Mouse (Mus musculus) left cerebral cortex, postnatal 4 days (tissue): Measurements from ENCODE around the gene Ttll13. TPM values are rescaled to one million over a fixed set of nuclear protein-coding genes. Genes with fewer than 3 reads are reported as not detected.

Source experiments
- DNase-seq: peaks from one replicate; pipeline ENCODE4 v3.0.0-alpha.2; 2022
- intact Hi-C: fragments of 180-260 bp; cut with DNase I; formaldehyde crosslinking; loops from one replicate; pipeline ENCODE4 v1.15.1; 2025
- total RNA-seq, 2 experiments: library from RNA; stranded (reverse); gene quantifications; 2 replicates each; pipeline ENCODE4 v1.2.3; 2021

Gene Ttll13
- total RNA-seq, 2 experiments from 2014 or later, result 1.1 to 2.2 TPM

DNA sequence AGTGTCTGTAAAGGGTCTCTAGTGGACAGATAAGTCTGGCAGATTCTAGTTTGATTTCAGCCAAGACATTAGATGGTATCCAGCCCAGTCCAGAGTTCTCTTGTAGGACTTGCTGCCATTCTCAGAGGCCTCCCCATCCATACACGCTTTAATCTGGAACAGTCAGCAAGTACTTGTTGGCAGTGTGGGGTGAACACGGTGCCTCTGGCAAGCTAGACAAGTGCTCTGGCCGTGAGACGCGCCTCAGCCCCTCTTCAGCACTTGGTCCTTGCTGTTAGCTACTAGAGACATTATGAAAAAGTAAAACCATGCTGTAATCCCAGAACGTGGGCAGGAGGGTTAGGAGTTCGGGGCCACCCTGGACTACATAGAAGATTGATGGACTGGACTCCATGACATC is 32.6 kb upstream of the Ttll13 start:
- no peak for DNase-seq
- intact Hi-C loops, result no loop called here

DNA sequence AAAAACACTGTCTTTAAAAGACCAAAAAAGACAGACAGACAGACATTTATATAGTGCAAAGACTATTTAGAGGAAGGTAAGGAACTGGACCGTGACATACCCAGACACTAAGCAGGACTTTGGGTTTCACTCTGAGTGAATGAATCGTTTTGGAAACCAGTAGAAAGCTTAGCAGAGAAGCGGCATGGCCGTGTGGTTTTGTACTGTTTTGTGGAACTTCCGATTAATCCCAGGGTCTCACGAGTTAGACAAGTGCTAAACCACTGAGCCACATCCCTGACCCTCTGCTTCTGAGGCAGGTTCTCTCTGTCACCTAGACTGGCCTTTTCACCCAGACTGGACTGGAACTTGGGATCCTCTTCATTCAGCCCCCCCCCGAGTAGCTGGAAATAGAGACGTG is 31.7 kb upstream of the Ttll13 start:
- intact Hi-C loops, result no loop called here
- no peak for DNase-seq

DNA sequence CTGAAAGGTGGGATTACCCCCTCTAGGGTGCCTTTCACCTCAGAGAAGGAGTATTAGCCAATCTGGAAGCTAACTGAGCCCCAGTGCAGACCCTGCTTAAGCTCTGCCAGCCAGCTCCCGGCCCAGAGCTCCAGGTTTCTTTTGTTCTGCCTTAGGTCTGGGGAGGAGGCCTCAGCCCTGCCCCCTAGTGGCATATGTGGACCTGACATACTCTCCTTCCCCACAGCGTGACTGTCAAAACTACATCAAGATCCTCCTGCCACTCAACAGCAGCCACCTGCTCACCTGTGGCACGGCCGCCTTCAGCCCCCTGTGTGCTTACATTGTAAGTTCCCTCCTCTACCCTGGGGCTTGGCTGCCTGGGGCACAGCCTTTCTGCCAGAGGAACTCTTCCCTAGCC is 30.8 kb upstream of the Ttll13 start:
- intact Hi-C loops, result loop anchor here (5.0 kb wide), 1 partner anchor 73 kb away; no protein-coding TSS in a partner anchor
- DNase-seq, result peak; percentile 88

DNA sequence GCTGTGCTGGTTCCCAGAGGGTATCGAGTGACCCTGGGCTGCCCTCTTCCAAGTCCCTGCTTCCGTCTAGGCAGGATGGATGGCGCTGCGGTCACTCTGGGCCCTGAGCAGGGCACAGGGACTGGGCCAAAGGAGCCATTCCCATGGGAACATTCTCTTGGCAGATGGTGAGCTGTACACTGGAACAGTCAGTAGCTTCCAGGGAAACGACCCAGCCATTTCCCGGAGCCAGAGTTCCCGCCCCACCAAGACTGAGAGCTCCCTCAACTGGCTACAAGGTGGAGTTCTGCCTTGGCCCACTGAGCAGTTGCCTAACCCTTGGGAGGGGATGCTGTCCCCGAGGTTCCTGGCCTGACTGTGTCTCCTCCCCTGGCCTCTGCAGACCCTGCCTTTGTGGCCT is 29.6 kb upstream of the Ttll13 start:
- DNase-seq, result peak; percentile 81
- intact Hi-C loops, result loop anchor here (5.0 kb wide), 1 partner anchor 74 kb away; no protein-coding TSS in a partner anchor

DNA sequence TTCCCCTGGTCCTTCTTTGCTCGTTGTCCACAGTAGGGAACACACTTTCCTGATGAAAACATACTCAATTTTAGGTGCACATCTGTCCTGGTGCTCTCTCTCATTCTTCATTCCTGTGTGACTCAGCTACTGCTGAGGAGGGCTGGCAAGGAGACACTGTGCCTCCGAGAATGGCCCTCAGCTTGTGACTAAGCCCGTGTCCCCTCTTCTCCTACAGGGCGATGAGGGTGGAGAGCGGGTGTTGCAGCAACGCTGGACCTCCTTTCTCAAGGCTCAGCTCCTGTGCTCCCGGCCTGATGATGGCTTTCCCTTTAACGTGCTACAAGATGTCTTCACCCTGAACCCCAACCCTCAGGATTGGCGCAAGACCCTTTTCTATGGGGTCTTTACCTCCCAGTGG is 27.5 kb upstream of the Ttll13 start:
- intact Hi-C loops, result loop anchor here (5.0 kb wide), 1 partner anchor 76 kb away; no protein-coding TSS in a partner anchor
- DNase-seq, result no peak

DNA sequence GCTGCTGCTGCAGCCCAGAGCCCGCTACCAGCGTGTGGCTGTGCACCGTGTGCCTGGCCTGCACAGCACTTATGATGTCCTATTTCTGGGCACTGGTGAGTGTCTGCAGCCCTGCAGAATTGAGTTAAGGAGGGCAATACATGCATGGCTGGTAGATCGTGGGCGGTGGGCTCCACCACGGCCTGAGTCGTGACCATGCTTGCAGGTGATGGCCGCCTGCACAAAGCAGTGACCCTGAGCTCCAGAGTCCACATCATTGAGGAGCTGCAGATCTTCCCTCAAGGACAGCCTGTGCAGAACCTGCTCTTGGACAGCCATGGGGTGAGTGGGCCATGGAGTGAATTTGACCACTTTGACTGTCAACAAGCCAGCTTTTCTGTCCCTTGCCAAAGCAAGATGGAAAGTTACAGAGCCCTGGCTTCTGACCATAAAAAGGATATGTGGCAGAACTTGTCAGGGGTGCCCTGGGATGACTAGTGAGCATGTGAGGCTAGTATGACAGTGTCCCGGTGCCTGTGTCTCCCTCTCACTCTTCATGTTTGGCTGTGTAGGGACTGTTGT is 25.9 kb upstream of the Ttll13 start:
- intact Hi-C loops, result no loop called here
- DNase-seq, result no peak

DNA sequence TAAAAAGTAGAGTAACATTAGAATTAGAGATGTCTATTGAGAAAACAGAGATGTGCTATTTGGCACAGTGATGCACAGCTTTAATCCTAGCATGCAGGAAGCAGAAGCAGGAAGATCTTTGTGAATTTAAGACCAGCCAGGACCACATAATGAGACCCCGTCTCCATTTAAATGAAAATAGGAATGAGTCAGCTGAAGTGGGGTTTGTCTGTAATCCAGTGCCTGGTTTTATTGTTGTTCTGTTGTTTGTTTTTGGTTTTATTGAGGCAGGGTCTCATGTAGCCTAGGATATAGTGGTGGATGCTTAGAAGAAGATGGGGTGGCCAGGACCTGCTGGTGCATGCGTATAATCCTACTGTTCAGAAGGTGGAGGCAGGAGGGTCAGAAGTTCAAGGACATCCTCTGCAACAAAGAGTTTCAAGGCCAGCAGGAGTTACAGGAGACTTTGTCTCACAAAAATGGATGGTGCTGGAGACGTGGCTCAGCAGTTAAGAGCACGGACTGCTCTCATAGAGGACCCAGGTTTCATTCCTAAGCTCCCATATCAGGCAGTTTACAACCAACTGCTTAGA is 24.9 kb upstream of the Ttll13 start:
- DNase-seq, result no peak
- intact Hi-C loops, result no loop called here

DNA sequence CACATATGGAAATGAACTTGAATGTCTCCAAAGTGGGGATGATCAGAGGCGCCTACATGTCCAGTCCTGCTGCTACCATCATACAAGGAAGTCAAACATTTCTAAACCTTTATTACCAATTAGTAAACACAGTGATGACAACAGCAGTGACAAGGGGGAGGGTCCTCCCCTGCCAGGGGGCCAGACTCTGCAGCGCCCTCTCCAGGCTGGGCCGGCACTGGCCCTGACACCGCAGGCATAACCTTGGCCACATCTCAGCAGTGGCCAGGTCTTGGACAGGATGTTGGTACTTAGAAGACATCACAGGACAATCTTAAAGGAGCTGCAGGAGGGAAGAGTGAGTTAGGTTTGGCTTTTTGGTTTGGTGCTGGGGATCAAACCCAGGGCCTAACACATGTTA is 19.1 kb upstream of the Ttll13 start:
- DNase-seq, result no peak
- intact Hi-C loops, result no loop called here

DNA sequence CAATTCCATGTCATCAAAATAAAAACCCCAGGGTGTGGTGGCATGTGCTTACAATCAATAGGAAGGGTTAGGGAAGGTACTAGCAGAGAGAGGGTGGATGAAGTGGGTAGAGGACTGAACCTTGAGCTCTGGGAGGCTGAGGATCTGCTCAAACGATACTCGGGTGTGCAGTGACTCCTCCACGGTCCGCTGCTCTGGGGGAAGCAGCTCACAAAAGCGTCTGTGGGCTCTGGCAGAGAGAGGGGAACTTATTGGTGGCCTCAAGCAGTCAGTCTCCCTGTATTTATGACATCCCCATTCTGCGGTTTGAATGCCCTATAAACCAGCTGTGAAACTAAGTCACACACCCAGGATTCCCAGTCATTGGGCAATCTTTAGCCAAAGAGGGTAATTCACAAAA is 16.0 kb upstream of the Ttll13 start:
- intact Hi-C loops, result no loop called here
- no peak for DNase-seq

DNA sequence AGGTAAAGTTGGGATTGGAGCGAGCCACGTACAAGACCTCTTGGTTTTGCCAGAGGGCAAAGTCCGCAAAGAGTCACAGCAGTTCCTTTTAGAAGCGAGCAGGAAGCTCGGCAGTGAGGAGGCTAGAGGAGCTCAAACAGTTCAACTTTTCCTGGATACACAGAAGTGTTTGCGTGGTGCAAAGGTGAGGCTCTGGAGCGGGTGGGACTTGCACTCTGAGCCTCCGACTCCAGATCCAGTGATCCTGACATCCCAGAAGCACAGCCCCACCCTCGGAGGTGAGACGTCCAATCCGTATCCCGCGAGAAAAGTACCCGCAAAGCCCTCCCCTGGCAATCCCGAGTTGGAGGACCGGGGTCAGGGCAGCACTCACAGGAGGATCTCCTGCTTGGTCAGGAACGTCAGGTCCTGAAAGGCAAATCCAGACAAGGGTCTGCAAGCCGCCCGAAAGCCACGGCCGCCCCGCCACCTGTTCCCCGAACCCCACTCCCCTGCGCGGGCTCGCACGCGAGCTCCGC is 14.1 kb upstream of the Ttll13 start:
- DNase-seq, result no peak
- intact Hi-C loops, result no loop called here

DNA sequence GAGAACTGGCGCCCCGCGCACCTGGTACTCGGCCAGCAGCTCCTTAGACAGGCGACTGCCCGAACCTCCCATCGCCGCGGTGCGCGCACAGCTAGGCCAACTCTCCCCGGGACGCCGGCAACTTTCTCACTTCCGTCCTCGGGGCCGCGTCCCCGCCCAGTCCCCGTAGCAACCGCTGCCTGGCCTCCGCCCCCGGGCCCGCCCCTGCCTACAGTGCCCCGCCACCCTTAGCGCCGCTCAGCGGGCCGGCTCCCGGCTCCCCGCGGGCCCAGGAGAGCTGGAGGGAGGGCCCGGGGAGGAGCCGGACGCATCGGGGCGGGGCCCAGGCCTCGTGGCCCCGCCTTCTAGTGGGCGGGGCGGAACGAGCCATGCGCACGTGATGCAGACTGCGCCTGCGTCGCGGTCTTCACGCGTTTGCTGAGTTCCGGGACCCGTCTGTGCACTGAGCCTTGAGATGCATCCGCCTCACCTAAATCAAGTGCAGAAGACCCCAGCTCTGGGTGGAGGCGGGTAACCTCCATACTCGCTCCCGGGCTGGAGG is 13.6 kb upstream of the Ttll13 start, which contains the start of the genes Cib1 and Gdpgp1:
Cib1 (minus strand) TSS at position 325 of the 541 bp plus-strand sequence.
Gdpgp1 (plus strand) TSS at position 377 of the 541 bp plus-strand sequence.
- DNase-seq, result peak; percentile 93
- intact Hi-C loops, result no loop called here

DNA sequence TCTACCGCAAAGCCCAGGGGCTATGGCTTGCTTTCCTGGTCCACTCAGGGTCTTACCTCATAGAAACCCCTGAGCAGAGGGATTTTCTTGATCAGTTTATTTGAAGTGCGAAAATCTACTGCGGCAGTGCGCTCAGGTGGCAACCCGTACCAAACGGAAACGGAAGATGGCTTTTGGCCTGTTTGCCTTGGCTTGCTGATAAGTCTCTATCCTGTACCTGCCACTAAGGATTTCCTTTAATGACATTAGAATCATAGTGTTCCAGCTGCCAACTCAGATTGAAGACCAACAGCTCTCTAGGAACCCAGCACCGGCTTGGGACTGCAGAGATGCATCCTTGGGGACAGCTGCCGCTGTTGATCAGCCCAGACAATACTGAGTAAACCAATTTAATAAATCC is 12.4 kb upstream of the Ttll13 start:
- DNase-seq, result no peak
- intact Hi-C loops, result no loop called here

DNA sequence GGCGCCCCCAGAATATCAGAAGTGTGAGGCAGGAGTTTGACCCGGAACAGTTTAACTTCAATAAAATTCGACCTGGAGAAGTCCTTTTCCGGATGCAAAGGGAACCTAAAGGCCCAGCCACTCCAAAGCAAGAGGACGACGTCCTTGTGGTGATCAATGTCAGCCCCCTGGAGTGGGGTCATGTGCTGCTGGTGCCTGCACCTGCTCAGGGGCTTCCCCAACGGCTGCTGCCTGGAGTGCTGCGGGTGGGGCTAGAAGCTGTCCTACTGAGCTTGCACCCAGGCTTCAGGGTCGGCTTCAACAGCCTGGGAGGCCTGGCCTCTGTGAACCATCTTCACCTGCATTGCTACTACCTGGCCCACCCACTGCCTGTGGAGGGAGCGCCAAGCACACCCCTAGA is 7.6 kb upstream of the Ttll13 start:
- intact Hi-C loops, result no loop called here
- DNase-seq, result no peak

DNA sequence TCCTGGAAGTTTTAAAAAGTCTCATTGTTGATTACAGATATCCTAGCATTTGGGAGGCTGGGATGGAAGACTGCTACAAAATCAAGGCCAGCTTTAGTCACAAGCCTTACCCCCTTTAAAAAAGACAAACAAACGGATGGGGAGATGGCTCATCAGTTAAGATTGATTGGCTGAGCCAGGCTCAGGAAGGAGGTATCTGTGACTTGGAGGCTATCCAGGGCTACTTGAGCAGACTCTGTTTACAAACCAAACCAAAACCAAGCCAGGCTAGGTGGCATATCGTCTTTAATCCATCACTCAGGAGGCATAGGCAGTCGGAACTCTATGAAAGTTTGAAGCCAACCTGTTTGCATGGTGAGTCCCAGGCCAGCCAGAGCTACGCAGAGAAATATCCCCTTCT is 4.5 kb upstream of the Ttll13 start:
- intact Hi-C loops, result no loop called here
- no peak for DNase-seq

DNA sequence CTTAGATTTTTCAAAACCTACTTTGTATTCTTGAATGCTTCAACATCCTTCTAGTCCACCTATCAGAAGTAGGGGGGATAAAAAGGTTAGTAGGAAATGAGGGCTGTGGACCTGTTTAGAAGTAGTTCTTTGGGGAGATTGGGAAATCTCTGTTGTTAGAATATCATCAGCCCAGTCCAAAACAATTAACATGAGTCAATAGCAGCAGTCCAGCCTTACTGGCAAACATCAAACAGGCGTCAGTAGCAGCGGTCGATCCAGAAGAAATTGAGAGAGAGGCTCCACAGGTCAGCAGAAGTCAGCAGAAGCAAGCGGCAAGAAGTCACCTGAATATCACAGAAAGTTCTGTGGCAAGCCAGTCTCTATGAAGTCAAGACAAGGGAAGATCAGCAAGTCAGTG is 1.3 kb upstream of the Ttll13 start:
- intact Hi-C loops, result no loop called here
- DNase-seq, result no peak

DNA sequence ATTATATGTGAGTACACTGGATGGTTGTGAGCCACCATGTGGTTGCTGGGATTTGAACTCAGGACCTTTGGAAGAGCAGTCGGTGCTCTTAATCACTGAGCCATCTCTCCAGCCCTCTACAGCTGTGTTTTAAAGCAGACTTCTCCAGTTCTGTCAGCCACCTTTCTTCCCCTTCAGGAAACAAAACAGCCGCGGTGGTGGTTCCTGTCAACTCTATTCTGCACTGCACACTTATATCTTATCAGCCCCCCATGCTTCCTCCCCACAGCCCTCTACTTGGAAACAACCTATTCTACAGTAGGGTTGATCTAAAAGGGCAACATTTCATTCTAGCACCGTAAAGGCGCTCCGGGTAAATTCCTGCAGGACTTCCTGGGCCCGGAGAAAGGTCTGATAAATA is 683 bp downstream of the Ttll13 start:
- intact Hi-C loops, result no loop called here
- DNase-seq, result no peak

DNA sequence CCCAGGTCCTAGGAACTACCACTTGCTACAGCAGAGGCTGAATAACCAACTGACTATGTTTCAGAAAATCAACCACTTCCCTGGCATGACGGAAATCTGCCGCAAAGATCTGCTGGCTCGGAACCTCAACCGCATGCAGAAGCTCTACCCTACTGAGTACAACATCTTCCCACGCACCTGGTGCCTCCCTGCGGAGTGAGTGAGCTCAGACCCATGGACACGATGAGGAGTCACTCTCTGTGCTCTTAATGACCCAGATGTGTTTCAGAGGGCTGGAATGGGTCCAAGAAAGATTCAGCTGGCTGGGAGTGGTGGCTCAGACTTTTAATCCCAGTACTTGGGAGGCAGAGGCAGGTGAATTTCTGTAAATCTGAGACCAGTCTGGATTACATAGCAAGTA is 6.3 kb downstream of the Ttll13 start:
- intact Hi-C loops, result no loop called here
- no peak for DNase-seq

DNA sequence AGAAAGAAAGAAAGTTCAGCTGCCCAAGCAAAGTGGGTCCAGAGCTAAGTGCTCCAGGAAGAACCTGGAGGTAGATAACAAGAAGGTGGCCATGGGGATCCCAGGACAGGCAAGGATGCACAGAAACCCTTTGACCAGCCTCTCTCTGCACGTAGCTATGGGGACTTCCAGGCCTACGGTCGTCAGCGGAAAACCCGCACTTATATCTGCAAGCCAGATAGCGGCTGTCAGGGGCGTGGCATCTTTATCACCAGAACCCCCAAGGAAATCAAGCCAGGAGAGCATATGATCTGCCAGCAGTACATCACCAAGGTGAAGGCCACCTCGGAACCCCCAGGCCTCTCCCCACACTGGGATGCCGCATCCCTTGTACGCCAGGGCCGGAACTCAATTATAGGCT is 6.7 kb downstream of the Ttll13 start:
- DNase-seq, result no peak
- intact Hi-C loops, result no loop called here

DNA sequence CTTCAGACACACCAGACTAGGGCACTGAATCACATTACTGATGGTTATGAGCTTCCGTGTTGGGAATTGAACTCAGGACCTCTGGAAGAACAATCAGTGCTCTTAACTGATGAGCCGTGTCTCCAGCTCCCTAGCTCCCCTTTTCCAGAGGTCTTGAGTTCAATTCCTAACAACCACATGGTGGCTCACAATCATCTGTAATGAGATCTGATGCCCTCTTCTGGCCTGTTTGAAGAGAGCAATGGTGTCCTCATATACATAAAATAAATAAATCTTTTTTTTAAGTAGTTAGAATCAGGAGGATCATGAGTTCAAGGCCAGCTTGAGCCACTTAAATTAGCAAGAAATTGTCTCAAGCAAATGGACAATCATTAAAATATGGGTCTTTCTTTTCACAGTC is 9.8 kb downstream of the Ttll13 start:
- DNase-seq, result no peak
- intact Hi-C loops, result no loop called here

DNA sequence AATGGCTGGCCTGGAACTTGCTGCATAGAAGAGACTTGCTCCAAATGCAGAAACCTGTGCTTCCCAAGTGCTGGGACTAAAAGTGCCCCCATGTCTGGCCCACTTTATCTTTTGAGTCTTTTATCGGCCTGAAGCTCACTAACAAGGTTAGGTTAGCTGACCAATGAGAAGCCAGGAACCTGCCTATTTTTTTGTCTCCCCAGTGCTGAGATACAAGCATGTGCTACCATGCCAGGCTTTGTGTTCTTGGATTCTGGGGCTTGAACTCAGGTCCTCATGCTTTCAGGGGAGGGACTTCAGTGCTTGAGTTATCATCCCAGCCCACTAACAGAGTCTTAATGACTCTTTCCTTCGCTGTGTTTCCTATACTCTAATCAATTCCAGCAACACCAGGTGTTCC is 11.5 kb downstream of the Ttll13 start:
- intact Hi-C loops, result no loop called here

DNA sequence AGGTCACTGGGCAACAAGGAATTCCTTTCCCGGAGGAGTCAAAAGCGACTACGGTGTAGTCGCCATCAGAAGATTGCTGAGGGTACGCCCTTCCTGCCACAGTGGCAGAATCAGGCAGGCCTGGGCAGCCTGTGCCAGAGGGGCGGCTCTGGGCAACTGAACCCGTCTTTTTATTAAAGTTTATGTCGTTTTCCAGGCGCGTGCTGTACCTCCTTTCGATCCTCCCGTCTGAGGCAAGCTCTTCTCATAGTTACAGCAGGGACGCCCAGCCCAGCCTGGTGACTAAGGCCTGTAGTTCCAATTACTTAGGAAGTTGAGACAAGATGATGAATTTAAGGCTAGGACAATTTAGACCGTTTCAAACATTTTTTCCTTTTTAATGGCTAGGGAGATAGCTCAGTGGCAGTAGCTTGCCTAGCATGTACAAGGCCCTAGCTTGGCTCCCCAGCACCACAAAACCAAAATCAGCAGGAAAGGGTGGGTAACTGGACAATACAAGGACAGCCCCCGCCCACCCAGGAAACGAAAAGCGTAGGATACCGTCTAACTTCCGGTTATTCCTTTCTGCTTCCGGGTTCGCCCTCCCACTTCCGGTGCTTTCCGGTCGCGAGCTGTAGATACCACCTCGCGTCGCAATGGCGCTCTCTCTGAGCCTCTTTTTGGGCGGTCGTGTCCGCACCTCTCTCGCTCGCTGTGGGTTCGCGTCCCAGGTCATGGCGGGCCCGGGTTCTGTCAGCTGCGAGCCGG is 14.6 kb downstream of the Ttll13 start, which contains the start of gene Ngrn:
Ngrn (plus strand) TSS at position 591 of the 747 bp plus-strand sequence.
- peak; percentile 87 for DNase-seq
- intact Hi-C loops, result no loop called here

More for the DNA sequence above, 11.5 kb downstream of the Ttll13 start:
- no peak for DNase-seq
